Mouse (Mus musculus) cerebellum, adult 2 months (tissue): ENCODE measurements at regions not wholly inside any gene's neighbourhood (a gene's known extent, or its start where the extent isn't known, plus 50 kb on each side); places are given as distances from the start of the nearest gene placed in this dataset.
A peak's percentile ranks its signal among the peaks of the same experiment; 100 is the strongest.

Source experiments
- DNase-seq, 2 experiments: peaks; one replicate each; pipeline ENCODE4 v3.0.0; 2021
- H3K27ac ChIP-seq: fragments of 200-500 bp; 2 replicates; pipeline ENCODE4 v1.5.1; 2012; ENCODE audit warnings: low read length, control low read depth, inconsistent platforms; ENCODE audit not compliant: insufficient read depth
- H3K27me3 ChIP-seq: fragments of 200-500 bp; 2 replicates; pipeline ENCODE4 v1.6.1; 2012; ENCODE audit warnings: inconsistent platforms, mild to moderate bottlenecking, low read length, moderate library complexity; ENCODE audit not compliant: control insufficient read depth, insufficient read depth
- H3K4me1 ChIP-seq: fragments of 200-500 bp; 2 replicates; pipeline ENCODE4 v1.6.1; 2011; ENCODE audit warnings: low read length; ENCODE audit not compliant: control insufficient read depth, insufficient read depth
- H3K4me3 ChIP-seq: fragments of 200-500 bp; replicated peaks from 2 replicates; pipeline ENCODE3; 2011; ENCODE audit warnings: mild to moderate bottlenecking, low read depth, low read length, control low read depth; ENCODE audit not compliant: insufficient read depth
- CTCF ChIP-seq: fragments of 200-500 bp; IDR thresholded peaks from 2 replicates; pipeline ENCODE4 v1.5.1; 2011; ENCODE audit warnings: low read depth, mild to moderate bottlenecking, control low read depth, low read length, moderate library complexity, borderline replicate concordance; ENCODE audit not compliant: insufficient read depth
- POLR2A ChIP-seq: fragments of 200-500 bp; IDR thresholded peaks from 2 replicates; pipeline ENCODE4 v1.6.1; 2011; ENCODE audit warnings: low read length, control low read depth, borderline replicate concordance; ENCODE audit not compliant: insufficient read depth
- WGBS: fragments of 180-500 bp; shearing (Covaris S2); methylation state at CpG from one replicate; pipeline ENCODE4 v1.1.7; 2018; 5-methylcytosine and 5-hydroxymethylcytosine counted together

- WGBS = 77% methylated on average over 1 of the region's 1 CpGs
- H3K4me3 ChIP-seq = no peak overlapping the region
Measured at GRCm38 (mm10) chr3:100754677-100755076, 69.4 kb upstream of the Man1a2 start.

DNA sequence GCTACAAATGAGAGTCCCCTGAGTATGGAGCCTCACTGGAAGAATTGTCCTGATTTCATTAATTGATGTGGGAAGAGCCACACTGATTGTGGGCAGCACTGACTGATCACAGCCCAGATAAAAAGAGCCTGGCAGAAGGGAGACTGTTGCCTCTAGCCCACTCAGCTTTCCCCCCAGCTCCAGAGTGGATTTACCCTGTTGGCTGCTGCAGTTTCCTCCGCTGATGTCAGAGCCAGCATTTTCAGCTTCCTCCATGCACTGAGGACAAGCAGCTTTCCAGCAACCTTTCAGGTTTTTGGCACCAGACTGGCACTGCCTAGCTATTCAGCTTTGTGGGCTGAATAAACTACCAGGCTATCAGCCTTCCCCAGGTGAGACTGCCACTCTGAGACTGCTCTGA, 65.9 kb upstream of the Man1a2 start:
- Histone ChIP-seq H3K4me3 (no peak overlapping the region), H3K27me3 (no peaks in the 10 kb centered on the region; the same call in 1 of the 2 replicates), H3K4me1 (peaks cover 4% of the 10 kb centered on the region; the same call in 1 of the 2 replicates), H3K27ac (no peak overlapping the region)
- DNase-seq = no peak
- WGBS = 37% methylated on average over 1 of the region's 1 CpGs
- TF ChIP-seq POLR2A = no peak
- no peak for TF ChIP-seq CTCF

More at GRCm38 (mm10) chr3:100754677-100755076, 69.4 kb upstream of the Man1a2 start:
- Histone ChIP-seq H3K4me1 (no peaks in the 10 kb centered on the region), H3K27ac (no peak overlapping the region), H3K27me3 (no peaks in the 10 kb centered on the region)
- DNase-seq = no peak
- TF ChIP-seq CTCF = no peak
- no peak for TF ChIP-seq POLR2A

- no peak overlapping the region for H3K4me3 ChIP-seq
- 78% methylated on average over 6 of the region's 6 CpGs for WGBS
- H3K27me3 ChIP-seq = no peaks in the 10 kb centered on the region; the same call in 1 of the 2 replicates
- TF ChIP-seq POLR2A (no peak), CTCF (no peak)
- H3K4me1 ChIP-seq = peaks cover 4% of the 10 kb centered on the region; the same call in 1 of the 2 replicates
- no peak overlapping the region for H3K27ac ChIP-seq
- DNase-seq = no peak
Measured at GRCm38 (mm10) chr3:100748727-100749126, 63.4 kb upstream of the Man1a2 start.

DNA sequence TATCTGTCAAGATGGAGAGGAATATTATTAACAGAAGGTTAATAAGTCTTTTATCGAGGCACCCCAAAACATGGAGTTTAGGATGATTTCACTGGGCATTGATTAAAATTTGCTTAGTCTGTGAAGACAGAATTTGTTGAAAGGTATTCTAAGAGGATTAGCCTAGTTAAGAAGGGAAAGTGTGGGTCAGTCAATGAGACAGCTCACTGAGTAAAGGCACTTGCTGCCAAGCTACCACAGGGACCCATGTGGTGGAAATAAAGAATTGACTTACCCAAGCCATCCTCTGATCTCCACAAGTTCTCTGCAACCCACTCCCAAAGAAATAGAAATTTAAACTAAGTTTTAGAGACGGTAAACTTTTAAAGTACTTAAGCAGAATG, 63.0 kb upstream of the Man1a2 start:
- TF ChIP-seq CTCF = no peak
- TF ChIP-seq POLR2A = no peak
- 94% methylated on average over 2 of the region's 2 CpGs for WGBS
- no peak overlapping the region for H3K27ac ChIP-seq
- no peak overlapping the region for H3K4me3 ChIP-seq
- H3K27me3 ChIP-seq = no peaks in the 10 kb centered on the region; the same call in 1 of the 2 replicates
- H3K4me1 ChIP-seq = peaks cover 4% of the 10 kb centered on the region; the same call in 1 of the 2 replicates
- no peak for DNase-seq

- no peaks in the 10 kb centered on the region; the same call in 1 of the 2 replicates for H3K27me3 ChIP-seq
- whole genome bisulfite sequencing = 47% methylated on average over 15 of the region's 15 CpGs
- peaks cover 4% of the 10 kb centered on the region; the same call in 1 of the 2 replicates for H3K4me1 ChIP-seq
- peak; percentile 8 to 9 for DNase-seq
- no peak overlapping the region for H3K27ac ChIP-seq
- no peak overlapping the region for H3K4me3 ChIP-seq
- TF ChIP-seq CTCF (no peak), POLR2A (no peak)
Measured at GRCm38 (mm10) chr3:100747421-100748308, 62.4 kb upstream of the Man1a2 start.

- Histone ChIP-seq H3K4me1 (no peaks in the 10 kb centered on the region), H3K27ac (no peak overlapping the region), H3K4me3 (no peak overlapping the region), H3K27me3 (no peaks in the 10 kb centered on the region)
- no peak for DNase-seq
- TF ChIP-seq CTCF = no peak
- TF ChIP-seq POLR2A = no peak
- 87% methylated on average over 7 of the region's 7 CpGs for WGBS
Measured at GRCm38 (mm10) chr3:100737660-100738059, 52.4 kb upstream of the Man1a2 start.

GRCm38 (mm10) chr3:100736539-100736938, 51.2 kb upstream of the Man1a2 start:
- TF ChIP-seq POLR2A = no peak
- no peak for TF ChIP-seq CTCF
- no peak overlapping the region for H3K27ac ChIP-seq
- WGBS = 40% methylated on average over 3 of the region's 3 CpGs
- H3K4me1 ChIP-seq = no peaks in the 10 kb centered on the region
- DNase-seq = no peak
- no peaks in the 10 kb centered on the region for H3K27me3 ChIP-seq
- no peak overlapping the region for H3K4me3 ChIP-seq
